Mouse (Mus musculus) lung, postnatal 0 days (tissue): ENCODE results near the gene Trcg1. TPM values are rescaled to one million over a fixed set of nuclear protein-coding genes. Genes with fewer than 3 reads are reported as not detected.
A peak's percentile ranks its signal among the peaks of the same experiment; 100 is the strongest.

Experiments
- ATAC-seq: fragments of 200-750 bp; cut with Nextera tagmentation; 2 replicates; pipeline ENCODE4 v1.8.0; 2017; ENCODE audit warnings: moderate library complexity
- DNase-seq: peaks from one replicate; pipeline ENCODE4 v3.0.0-alpha.2; 2016; ENCODE audit warnings: low spot score
- H3K27ac ChIP-seq: fragments of 300-500 bp; sonication (generic); 2 replicates; pipeline ENCODE4 v1.5.1; 2014; ENCODE audit warnings: antibody characterized with exemption, mild to moderate bottlenecking, low read length, mixed read lengths
- H3K27me3 ChIP-seq: fragments of 300-500 bp; sonication (generic); replicated peaks from 2 replicates; pipeline ENCODE4 v1.6.1; 2014; ENCODE audit warnings: low read length, mixed read lengths; ENCODE audit not compliant: insufficient read depth
- H3K36me3 ChIP-seq: fragments of 300-500 bp; sonication (generic); 2 replicates; pipeline ENCODE4 v1.6.1; 2014; ENCODE audit warnings: low read length, mixed read lengths; ENCODE audit not compliant: insufficient read depth
- H3K4me1 ChIP-seq: fragments of 300-500 bp; sonication (generic); 2 replicates; pipeline ENCODE4 v1.6.1; 2014; ENCODE audit warnings: antibody characterized with exemption, low read depth, low read length, mixed read lengths; ENCODE audit not compliant: insufficient read depth
- H3K4me2 ChIP-seq: fragments of 300-500 bp; sonication (generic); replicated peaks from 2 replicates; pipeline ENCODE4 v1.6.1; 2014; ENCODE audit warnings: low read depth, mild to moderate bottlenecking, low read length, moderate library complexity, mixed read lengths
- H3K4me3 ChIP-seq: fragments of 300-500 bp; sonication (generic); 2 replicates; pipeline ENCODE4 v1.5.1; 2014; ENCODE audit warnings: low read depth, low read length
- H3K9ac ChIP-seq: fragments of 300-500 bp; sonication (generic); replicated peaks from 2 replicates; pipeline ENCODE4 v1.6.1; 2014; ENCODE audit warnings: low read depth, mild to moderate bottlenecking
- H3K9me3 ChIP-seq: fragments of 300-500 bp; sonication (generic); 2 replicates; pipeline ENCODE4 v1.6.1; 2016; ENCODE audit warnings: low read length, mixed read lengths
- CTCF ChIP-seq: IDR thresholded peaks from 2 replicates; pipeline ENCODE4 v1.5.1; 2016; ENCODE audit warnings: antibody characterized with exemption, mild to moderate bottlenecking
- EP300 ChIP-seq: IDR thresholded peaks from 2 replicates; pipeline ENCODE4 v1.6.1; 2016; ENCODE audit warnings: antibody characterized with exemption, mild to moderate bottlenecking, control low read depth
- WGBS: fragments of 180-500 bp; shearing (Covaris S2); extraction: QIAGEN DNeasy Blood & Tissue Kit; methylation state at CpG from one replicate; pipeline ENCODE4 v1.1.7; 2014; 5-methylcytosine and 5-hydroxymethylcytosine counted together
- polyA plus RNA-seq: library from polyadenylated mRNA; unstranded; fragments of >200 nt; fragmentation: Nextera tagmentation; extraction: Ambion mirVana; gene quantifications from 2 replicates; pipeline ENCODE4 v1.2.1, GENCODE M21; 2015

The Trcg1 gene
- polyA plus RNA-seq, 1 experiment from 2014 or later, result not detected

GRCm38 (mm10) chr9:57241111-57241510 is 4.8 kb downstream of the Trcg1 start:
- no peaks in the 10 kb centered on the region for H3K9me3 ChIP-seq
- TF ChIP-seq CTCF, result no peak
- TF ChIP-seq EP300, result no peak
- no peak overlapping the region for H3K4me3 ChIP-seq
- H3K4me2 ChIP-seq, result no peak overlapping the region
- no peak overlapping the region for H3K9ac ChIP-seq
- 82% methylated on average over 5 of the region's 5 CpGs for WGBS
- DNase-seq (no peak), ATAC-seq (no peak)
- H3K4me1 ChIP-seq, result no peaks in the 10 kb centered on the region
- H3K27me3 ChIP-seq, result no peaks in the 10 kb centered on the region
- H3K36me3 ChIP-seq, result no peaks in the 10 kb centered on the region
- H3K27ac ChIP-seq, result no peak overlapping the region

GRCm38 (mm10) chr9:57242916-57243315 is 6.6 kb downstream of the Trcg1 start:
- no peak overlapping the region for H3K4me3 ChIP-seq
- TF ChIP-seq CTCF (no peak), EP300 (no peak)
- ATAC-seq, result no peak
- no peak overlapping the region for H3K4me2 ChIP-seq
- no peaks in the 10 kb centered on the region for H3K4me1 ChIP-seq
- no peak overlapping the region for H3K27ac ChIP-seq
- no peak for DNase-seq
- no peak overlapping the region for H3K9ac ChIP-seq
- no peaks in the 10 kb centered on the region for H3K27me3 ChIP-seq
- no peaks in the 10 kb centered on the region for H3K9me3 ChIP-seq
- H3K36me3 ChIP-seq, result no peaks in the 10 kb centered on the region
- 21% methylated on average over 5 of the region's 5 CpGs for WGBS

- H3K27ac ChIP-seq, result no peak overlapping the region
- H3K4me3 ChIP-seq, result no peak overlapping the region
- WGBS, result 34% methylated on average over 7 of the region's 7 CpGs
- H3K9ac ChIP-seq, result no peak overlapping the region
- peak; percentile 29 for DNase-seq
- H3K27me3 ChIP-seq, result no peaks in the 10 kb centered on the region
- H3K9me3 ChIP-seq, result no peaks in the 10 kb centered on the region
- no peak overlapping the region for H3K4me2 ChIP-seq
- H3K4me1 ChIP-seq, result no peaks in the 10 kb centered on the region
- ATAC-seq, result no peak
- no peaks in the 10 kb centered on the region for H3K36me3 ChIP-seq
- TF ChIP-seq CTCF, result no peak
- TF ChIP-seq EP300, result no peak
Measured at GRCm38 (mm10) chr9:57244106-57244685, 7.8 kb downstream of the Trcg1 start.

GRCm38 (mm10) chr9:57246482-57246881 is 10.1 kb downstream of the Trcg1 start:
- no peaks in the 10 kb centered on the region for H3K36me3 ChIP-seq
- H3K9me3 ChIP-seq, result no peaks in the 10 kb centered on the region
- H3K4me2 ChIP-seq, result no peak overlapping the region
- no peaks in the 10 kb centered on the region for H3K4me1 ChIP-seq
- H3K4me3 ChIP-seq, result no peak overlapping the region
- H3K9ac ChIP-seq, result no peak overlapping the region
- TF ChIP-seq EP300, result no peak
- TF ChIP-seq CTCF, result no peak
- no peak for ATAC-seq
- H3K27ac ChIP-seq, result no peak overlapping the region
- no peaks in the 10 kb centered on the region for H3K27me3 ChIP-seq
- 82% methylated on average over 5 of the region's 5 CpGs for WGBS
- DNase-seq, result no peak

GRCm38 (mm10) chr9:57247201-57247671 is 10.9 kb downstream of the Trcg1 start:
- Histone ChIP-seq H3K4me2 (0 out of 2 replicates have a peak overlapping the region, but pooled peaks have one; percentile 8), H3K36me3 (0 out of 2 replicates have a peak, but pooled peaks cover 2% of the 10 kb centered on the region), H3K4me1 (no peaks in the 10 kb centered on the region), H3K9me3 (no peaks in the 10 kb centered on the region), H3K4me3 (no peak overlapping the region), H3K9ac (no peak overlapping the region), H3K27me3 (no peaks in the 10 kb centered on the region), H3K27ac (peak overlapping the region; percentile 17; the same call in 1 of the 2 replicates)
- DNase-seq (peak; percentile 77), ATAC-seq (peak; percentile 57)
- TF ChIP-seq CTCF (peak; percentile 51), EP300 (no peak)
- WGBS, result 30% methylated on average over 8 of the region's 8 CpGs

- H3K4me2 ChIP-seq, result no peak overlapping the region
- TF ChIP-seq EP300, result no peak
- TF ChIP-seq CTCF, result no peak
- H3K9me3 ChIP-seq, result no peaks in the 10 kb centered on the region
- H3K27me3 ChIP-seq, result no peaks in the 10 kb centered on the region
- 41% methylated on average over 7 of the region's 7 CpGs for WGBS
- H3K36me3 ChIP-seq, result peaks cover 12% of the 10 kb centered on the region; the same call in 1 of the 2 replicates
- DNase-seq (peak; percentile 29), ATAC-seq (peak; percentile 19; the same call in 1 of the 2 replicates)
- no peak overlapping the region for H3K27ac ChIP-seq
- H3K9ac ChIP-seq, result no peak overlapping the region
- H3K4me3 ChIP-seq, result no peak overlapping the region
- no peaks in the 10 kb centered on the region for H3K4me1 ChIP-seq
Measured at GRCm38 (mm10) chr9:57248030-57248942, 11.9 kb downstream of the Trcg1 start.
